Mouse (Mus musculus) 3T3-L1 (cell line): ENCODE results near the gene Col26a1.
A peak's percentile ranks its signal among the peaks of the same experiment; 100 is the strongest.
"Not testable (repeated sequence)": the region's sequence is repeated elsewhere in the genome, so short reads cannot be mapped to it uniquely, and the experiment has no call there.

Experiments used
- DNase-seq: peaks from one replicate; pipeline ENCODE4 v3.0.0-alpha.2; 2015; ENCODE audit warnings: low read depth, low spot score

Col26a1 gene

GRCm38 (mm10) chr5:136753176-136753575 is 129.8 kb downstream of the Col26a1 start:
- peak; percentile 10 for DNase-seq

GRCm38 (mm10) chr5:136752104-136752503 is 130.9 kb downstream of the Col26a1 start:
- no peak for DNase-seq

- no peak for DNase-seq
These were observed 136.4 kb downstream of the Col26a1 start for GRCm38 (mm10) chr5:136746596-136746995.

DNA sequence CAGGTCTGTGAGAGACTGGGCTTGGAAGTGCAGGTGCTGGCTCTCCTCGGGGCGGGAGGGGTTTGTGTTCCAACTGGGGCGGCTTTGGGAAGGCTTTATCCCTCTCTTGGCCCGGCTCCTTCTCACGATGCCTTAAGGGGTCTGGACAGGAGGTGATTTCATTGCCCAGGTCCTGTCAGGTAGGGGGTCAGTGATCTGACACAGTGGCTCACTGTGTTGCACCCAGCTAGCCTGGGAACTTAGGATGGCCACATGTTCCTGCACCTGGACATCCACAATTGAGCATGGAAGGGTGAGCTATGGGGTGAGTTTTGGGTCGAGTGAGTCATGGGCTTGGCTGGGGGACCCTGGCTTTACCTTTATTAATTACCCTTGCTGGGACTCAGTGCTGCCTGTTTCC is 144.1 kb downstream of the Col26a1 start:
- DNase-seq = no peak

DNA sequence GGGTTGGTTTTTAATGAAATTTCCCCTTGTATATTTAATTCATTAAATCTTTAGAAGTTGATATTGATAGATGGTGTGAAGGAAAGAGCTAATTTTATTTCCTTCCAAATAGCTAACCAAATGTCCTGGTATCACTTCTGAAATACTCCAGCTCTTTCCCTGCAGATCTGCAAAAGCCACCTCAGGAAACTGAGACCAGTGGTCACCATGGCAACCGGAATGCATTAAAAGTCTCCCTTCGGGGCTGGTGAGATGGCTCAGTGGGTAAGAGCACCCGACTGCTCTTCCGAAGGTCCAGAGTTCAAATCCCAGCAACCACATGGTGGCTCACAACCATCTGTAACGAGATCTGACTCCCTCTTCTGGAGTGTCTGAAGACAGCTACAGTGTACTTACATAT is 156.7 kb downstream of the Col26a1 start:
- DNase-seq = not testable (repeated sequence)

- DNase-seq = no peak
These were observed 161.4 kb downstream of the Col26a1 start for GRCm38 (mm10) chr5:136721596-136721995.

- no peak for DNase-seq
These were observed 164.4 kb downstream of the Col26a1 start for GRCm38 (mm10) chr5:136718656-136719055.

GRCm38 (mm10) chr5:136717573-136717854 is 165.5 kb downstream of the Col26a1 start:
- no peak for DNase-seq

- DNase-seq = no peak
These were observed 166.1 kb downstream of the Col26a1 start for GRCm38 (mm10) chr5:136716696-136717572.

DNA sequence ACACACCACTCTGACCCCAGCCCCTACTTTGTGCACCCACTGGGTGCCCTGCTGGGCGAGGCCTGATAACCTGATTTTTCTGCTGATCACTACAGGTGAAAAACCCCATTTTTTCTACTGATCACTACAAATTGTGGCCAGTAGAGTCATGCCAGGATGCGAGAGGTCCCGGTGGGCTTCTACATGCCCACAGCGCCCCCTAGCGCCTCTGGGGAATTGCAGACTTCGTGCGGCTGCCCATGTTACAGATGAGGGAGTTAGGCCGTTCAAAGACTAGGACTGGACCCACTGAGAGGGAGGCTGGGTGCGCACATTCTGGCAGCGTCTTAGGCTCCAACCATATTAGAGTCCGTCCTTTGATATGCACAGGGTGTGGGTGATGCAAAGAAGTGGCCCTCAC is 168.1 kb downstream of the Col26a1 start:
- peak; percentile 26 for DNase-seq

DNA sequence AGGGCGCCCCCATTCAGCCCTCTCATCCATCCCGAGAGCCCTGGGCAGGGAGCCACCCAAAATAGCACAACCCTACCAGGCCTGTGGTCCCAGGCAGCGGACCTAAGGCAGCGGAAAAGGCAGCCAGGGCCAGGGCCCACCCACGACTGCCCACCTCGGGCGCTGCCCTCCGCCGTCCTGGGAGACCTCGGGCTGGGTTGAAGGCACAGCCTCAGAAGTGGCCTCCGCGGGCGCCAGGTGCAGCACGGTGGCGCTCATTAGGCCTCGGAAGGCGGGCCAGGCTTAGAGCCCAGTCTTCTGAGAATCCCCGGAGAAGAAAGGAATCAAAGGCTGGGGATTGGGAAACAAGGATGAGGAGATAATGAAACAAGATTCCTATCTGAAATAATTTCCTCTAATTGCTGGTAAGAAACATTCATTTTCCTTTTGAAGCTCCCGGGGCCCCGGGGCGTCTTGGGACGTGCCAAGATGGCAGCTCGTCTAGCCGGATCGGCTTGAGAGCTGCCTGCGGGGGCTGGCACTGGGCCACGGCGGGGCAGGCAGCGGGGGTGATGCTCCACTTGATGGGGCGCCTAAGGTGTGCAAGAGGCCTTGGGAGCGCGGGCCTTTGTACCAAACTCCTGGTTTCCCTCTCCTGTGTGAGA is 168.7 kb downstream of the Col26a1 start:
- no peak for DNase-seq

- DNase-seq = peak; percentile 27
These were observed 172.3 kb downstream of the Col26a1 start for GRCm38 (mm10) chr5:136710742-136711141.

DNA sequence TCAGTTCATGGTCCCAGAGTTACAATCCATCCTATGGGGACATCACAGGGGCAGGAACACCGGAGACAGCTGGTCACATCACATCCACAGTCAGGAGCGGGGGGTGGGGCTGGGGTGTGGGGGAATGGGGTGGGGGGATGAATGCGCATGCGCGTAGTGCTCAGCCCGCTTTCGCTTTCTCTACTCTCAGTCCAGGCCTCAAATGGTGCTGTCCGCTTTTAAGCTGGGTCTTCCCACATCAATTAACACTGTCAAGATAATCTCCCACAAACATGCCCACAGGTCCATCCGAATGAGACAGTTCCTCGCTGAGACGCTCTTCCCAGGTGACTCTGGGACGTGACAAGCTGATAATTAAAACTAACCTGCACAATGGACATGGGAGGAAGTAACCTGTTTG is 174.9 kb downstream of the Col26a1 start:
- no peak for DNase-seq

DNA sequence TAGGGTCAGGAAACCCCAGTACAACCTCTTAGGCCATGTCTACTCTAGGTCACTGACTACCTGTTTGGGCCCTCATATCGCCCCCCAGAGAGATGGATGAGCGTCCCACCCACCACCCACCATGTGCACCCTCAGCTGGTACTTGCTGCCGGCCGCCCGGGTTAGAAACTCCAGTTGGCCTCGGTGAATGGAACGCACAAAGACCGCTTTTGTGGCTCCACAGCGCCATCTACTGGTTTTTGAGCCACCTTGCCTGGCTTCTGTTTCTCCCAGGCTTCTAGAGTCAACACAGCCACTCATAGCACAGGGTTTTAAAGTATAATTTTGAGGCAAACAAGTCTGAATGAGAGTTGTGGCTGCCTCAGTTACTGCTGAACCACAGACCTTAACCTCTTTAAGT is 176.2 kb downstream of the Col26a1 start:
- peak; percentile 85 for DNase-seq

DNA sequence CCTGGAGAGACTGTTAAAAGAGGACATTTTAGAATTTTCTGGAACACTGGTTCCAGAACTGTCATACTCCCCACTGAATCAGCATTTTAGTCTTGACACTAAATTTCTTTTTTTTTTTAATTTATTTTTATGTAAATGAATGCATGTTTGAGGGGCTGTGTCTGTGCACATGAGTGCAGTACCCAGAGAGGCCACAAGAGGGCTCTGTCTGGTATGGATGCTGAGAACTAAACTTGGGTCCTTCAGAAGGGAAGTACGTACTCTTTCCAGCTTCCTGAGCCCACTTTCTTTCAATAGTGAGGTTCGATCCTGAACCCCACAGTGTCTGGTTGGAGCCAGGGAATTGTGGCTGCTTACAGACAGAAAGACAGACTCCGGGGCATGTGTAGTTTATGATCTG is 177.5 kb downstream of the Col26a1 start:
- DNase-seq = peak; percentile 49

- no peak for DNase-seq
These were observed 178.9 kb downstream of the Col26a1 start for GRCm38 (mm10) chr5:136704151-136704550.

- DNase-seq = peak; percentile 79
These were observed 179.3 kb downstream of the Col26a1 start for GRCm38 (mm10) chr5:136703751-136704150.

- DNase-seq = no peak
These were observed 180.8 kb downstream of the Col26a1 start for GRCm38 (mm10) chr5:136702159-136702725.

DNA sequence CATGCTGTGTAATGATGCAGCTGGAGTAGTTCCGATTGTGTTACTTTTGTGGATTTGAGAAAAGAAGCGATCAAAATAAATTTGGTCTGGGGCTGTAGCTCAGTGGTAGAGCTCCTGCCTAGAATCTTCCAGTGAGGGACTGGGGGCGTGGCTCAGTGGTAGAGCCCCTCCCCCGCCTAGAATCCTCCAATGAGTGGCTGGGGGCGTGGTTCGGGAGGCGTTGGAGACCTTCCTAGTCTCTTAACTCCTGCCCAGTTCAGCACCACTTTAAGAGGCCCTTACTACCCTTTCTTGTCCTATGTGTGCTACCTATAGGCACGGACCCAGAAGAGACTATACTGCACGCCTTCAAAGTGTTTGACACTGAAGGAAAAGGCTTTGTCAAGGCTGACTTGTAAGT is 185.4 kb downstream of the Col26a1 start:
- DNase-seq = no peak

- DNase-seq = no peak
These were observed 186.5 kb downstream of the Col26a1 start for GRCm38 (mm10) chr5:136696516-136696915.

GRCm38 (mm10) chr5:136694976-136695375 is 188.0 kb downstream of the Col26a1 start:
- DNase-seq = no peak

- DNase-seq = no peak
These were observed 189.6 kb downstream of the Col26a1 start for GRCm38 (mm10) chr5:136693418-136693817.

GRCm38 (mm10) chr5:136692784-136693183 is 190.2 kb downstream of the Col26a1 start, which contains the start of gene Myl10:
Gene Myl10, plus strand, starts transcription at chr5:136693146.
- no peak for DNase-seq
